Mouse (Mus musculus): Measurements from ENCODE around the gene Grb2.

GRCm38 (mm10) chr11:115691013-115691412, 17.4 kb downstream of the Grb2 start:
- no peak for TF ChIP-seq CTCF (IDR thresholded peaks at IDR 0.05; ENCODE audit: control insufficient read depth, insufficient read depth, insufficient read length)
- no peak for TF ChIP-seq USF1 (IDR thresholded peaks at IDR 0.05; ENCODE audit: low read depth)

Measured in C2C12 (cell line).